Mouse (Mus musculus) megakaryocyte, embryonic 14.5 days (primary cell): Measurements from ENCODE around the gene Olfr576.

ENCODE experiments used
- FLI1 ChIP-seq: IDR thresholded peaks from 2 replicates; pipeline ENCODE4 v1.6.1; 2012; ENCODE audit warnings: low read length, inconsistent platforms, mixed read lengths
- GATA1 ChIP-seq: IDR thresholded peaks from 3 replicates; pipeline ENCODE4 v1.6.1; 2012; ENCODE audit warnings: mixed read lengths, low read length, inconsistent platforms, borderline replicate concordance

DNA sequence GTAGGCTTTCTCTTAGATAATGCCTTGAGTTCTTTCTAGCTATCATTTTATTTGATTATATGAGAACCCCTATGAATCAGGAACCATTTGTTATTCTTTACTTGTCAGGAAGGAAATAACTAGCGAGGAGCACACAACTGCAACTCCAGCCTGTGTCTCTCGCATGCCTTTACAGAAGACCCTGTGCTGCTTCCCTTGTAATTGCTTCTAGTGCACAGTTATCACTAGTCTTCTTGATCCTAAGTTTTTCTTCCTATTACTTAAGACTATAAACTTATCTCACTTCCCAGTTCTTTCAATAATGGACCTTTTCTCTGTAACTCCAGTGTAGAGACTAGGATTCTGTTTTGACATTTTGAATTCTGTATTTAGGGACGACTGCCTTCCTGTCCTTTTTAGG lies 4.3 kb upstream of the Olfr576 start:
- TF ChIP-seq FLI1 (no peak), GATA1 (no peak)
